Mouse (Mus musculus) heart, embryonic 12.5 days (tissue): Measurements from ENCODE around the gene Ptprk. TPM values are rescaled to one million over a fixed set of nuclear protein-coding genes. Genes with fewer than 3 reads are reported as not detected.
A peak's percentile ranks its signal among the peaks of the same experiment; 100 is the strongest.

ENCODE experiments used
- ATAC-seq: fragments of 200-750 bp; cut with Nextera tagmentation; 2 replicates; pipeline ENCODE4 v1.8.0; 2017; ENCODE audit warnings: moderate TSS enrichment, moderate library complexity; ENCODE audit not compliant: insufficient number of reproducible peaks, low FRiP score
- H3K27ac ChIP-seq: fragments of 300-500 bp; sonication (generic); 2 replicates; pipeline ENCODE4 v1.5.1; 2016; ENCODE audit warnings: mild to moderate bottlenecking, moderate library complexity; ENCODE audit not compliant: poor library complexity, severe bottlenecking
- H3K27me3 ChIP-seq: fragments of 300-500 bp; sonication (generic); replicated peaks from 2 replicates; pipeline ENCODE4 v1.6.1; 2016; ENCODE audit warnings: mild to moderate bottlenecking, moderate library complexity
- H3K36me3 ChIP-seq: fragments of 300-500 bp; sonication (generic); 2 replicates; pipeline ENCODE4 v1.6.1; 2016; ENCODE audit warnings: mild to moderate bottlenecking, moderate library complexity
- H3K4me1 ChIP-seq: fragments of 300-500 bp; sonication (generic); replicated peaks from 2 replicates; pipeline ENCODE4 v1.6.1; 2016; ENCODE audit warnings: mild to moderate bottlenecking
- H3K4me2 ChIP-seq: fragments of 300-500 bp; sonication (generic); 2 replicates; pipeline ENCODE4 v1.6.1; 2016; ENCODE audit warnings: mild to moderate bottlenecking, moderate library complexity
- H3K4me3 ChIP-seq: fragments of 300-500 bp; sonication (generic); 2 replicates; pipeline ENCODE4 v1.5.1; 2016; ENCODE audit warnings: mild to moderate bottlenecking
- H3K9ac ChIP-seq: fragments of 300-500 bp; sonication (generic); 2 replicates; pipeline ENCODE4 v1.6.1; 2016; ENCODE audit warnings: mild to moderate bottlenecking, moderate library complexity
- H3K9me3 ChIP-seq: fragments of 300-500 bp; sonication (generic); replicated peaks from 2 replicates; pipeline ENCODE4 v1.6.1; 2016; ENCODE audit warnings: mild to moderate bottlenecking, moderate library complexity
- WGBS: fragments of 180-500 bp; shearing (Covaris S2); methylation state at CpG from one replicate; pipeline ENCODE4 v1.1.7; 2016; 5-methylcytosine and 5-hydroxymethylcytosine counted together
- polyA plus RNA-seq: library from polyadenylated mRNA; unstranded; fragments of >200 nt; fragmentation: Nextera tagmentation; extraction: Ambion mirVana; gene quantifications from 2 replicates; pipeline ENCODE4 v1.2.1, GENCODE M21; 2016

The Ptprk gene
- polyA plus RNA-seq, 1 experiment from 2014 or later: 43.7 TPM

GRCm38 (mm10) chr10:28155688-28156685 is 81.4 kb downstream of the Ptprk start:
- H3K27ac ChIP-seq: no peak overlapping the region
- no peaks in the 10 kb centered on the region for H3K9me3 ChIP-seq
- H3K27me3 ChIP-seq: no peaks in the 10 kb centered on the region
- H3K9ac ChIP-seq: no peak overlapping the region
- H3K36me3 ChIP-seq: peaks cover 3% of the 10 kb centered on the region; the same call in 1 of the 2 replicates
- ATAC-seq: no peak
- WGBS: 79% methylated on average over 20 of the region's 20 CpGs
- H3K4me2 ChIP-seq: no peak overlapping the region
- H3K4me1 ChIP-seq: 0 out of 2 replicates have a peak, but pooled peaks cover 2% of the 10 kb centered on the region
- no peak overlapping the region for H3K4me3 ChIP-seq

- no peak overlapping the region for H3K27ac ChIP-seq
- no peaks in the 10 kb centered on the region for H3K9me3 ChIP-seq
- no peaks in the 10 kb centered on the region for H3K27me3 ChIP-seq
- peaks cover 13% of the 10 kb centered on the region for H3K4me1 ChIP-seq
- H3K9ac ChIP-seq: no peak overlapping the region
- H3K4me2 ChIP-seq: no peak overlapping the region
- ATAC-seq: no peak
- 78% methylated on average over 4 of the region's 4 CpGs for WGBS
- no peak overlapping the region for H3K4me3 ChIP-seq
- no peaks in the 10 kb centered on the region for H3K36me3 ChIP-seq
Observed at GRCm38 (mm10) chr10:28159716-28160115, 85.1 kb downstream of the Ptprk start.

GRCm38 (mm10) chr10:28161306-28161705 is 86.7 kb downstream of the Ptprk start:
- Histone ChIP-seq H3K27me3 (no peaks in the 10 kb centered on the region), H3K9ac (no peak overlapping the region)
- no peak for ATAC-seq

GRCm38 (mm10) chr10:28164250-28164649 is 89.6 kb downstream of the Ptprk start:
- ATAC-seq: no peak
- no peaks in the 10 kb centered on the region for H3K9me3 ChIP-seq
- H3K4me3 ChIP-seq: no peak overlapping the region
- H3K27me3 ChIP-seq: no peaks in the 10 kb centered on the region
- H3K4me2 ChIP-seq: no peak overlapping the region
- no peak overlapping the region for H3K9ac ChIP-seq
- H3K36me3 ChIP-seq: no peaks in the 10 kb centered on the region
- no peak overlapping the region for H3K27ac ChIP-seq
- H3K4me1 ChIP-seq: peaks cover 27% of the 10 kb centered on the region

More at GRCm38 (mm10) chr10:28161306-28161705, 86.7 kb downstream of the Ptprk start:
- Histone ChIP-seq H3K4me3 (no peak overlapping the region), H3K9me3 (no peaks in the 10 kb centered on the region), H3K27ac (no peak overlapping the region), H3K4me1 (peaks cover 19% of the 10 kb centered on the region), H3K36me3 (no peaks in the 10 kb centered on the region), H3K4me2 (no peak overlapping the region)

GRCm38 (mm10) chr10:28164746-28165145 is 90.1 kb downstream of the Ptprk start:
- Histone ChIP-seq H3K9ac (no peak overlapping the region), H3K4me1 (peaks cover 27% of the 10 kb centered on the region), H3K27me3 (no peaks in the 10 kb centered on the region), H3K27ac (no peak overlapping the region), H3K36me3 (no peaks in the 10 kb centered on the region), H3K4me3 (no peak overlapping the region), H3K9me3 (no peaks in the 10 kb centered on the region), H3K4me2 (no peak overlapping the region)
- no peak for ATAC-seq

GRCm38 (mm10) chr10:28166610-28167009 is 92.0 kb downstream of the Ptprk start:
- 91% methylated on average over 1 of the region's 1 CpGs for WGBS
- ATAC-seq: no peak
- Histone ChIP-seq H3K27ac (no peak overlapping the region), H3K9me3 (no peaks in the 10 kb centered on the region), H3K27me3 (no peaks in the 10 kb centered on the region), H3K36me3 (no peaks in the 10 kb centered on the region), H3K4me3 (no peak overlapping the region), H3K4me1 (peaks cover 24% of the 10 kb centered on the region), H3K4me2 (no peak overlapping the region), H3K9ac (no peak overlapping the region)

- no peak overlapping the region for H3K4me2 ChIP-seq
- ATAC-seq: no peak
- peaks cover 24% of the 10 kb centered on the region for H3K4me1 ChIP-seq
Observed at GRCm38 (mm10) chr10:28167097-28167496, 92.5 kb downstream of the Ptprk start.

GRCm38 (mm10) chr10:28171196-28171595 is 96.6 kb downstream of the Ptprk start:
- ATAC-seq: no peak
- 77% methylated on average over 1 of the region's 1 CpGs for WGBS
- no peak overlapping the region for H3K4me2 ChIP-seq
- H3K27me3 ChIP-seq: no peaks in the 10 kb centered on the region
- H3K9me3 ChIP-seq: no peaks in the 10 kb centered on the region
- no peaks in the 10 kb centered on the region for H3K36me3 ChIP-seq
- no peak overlapping the region for H3K27ac ChIP-seq
- peaks cover 8% of the 10 kb centered on the region; the same call in 1 of the 2 replicates for H3K4me1 ChIP-seq
- H3K9ac ChIP-seq: no peak overlapping the region
- no peak overlapping the region for H3K4me3 ChIP-seq

More at GRCm38 (mm10) chr10:28167097-28167496, 92.5 kb downstream of the Ptprk start:
- H3K4me3 ChIP-seq: no peak overlapping the region
- no peaks in the 10 kb centered on the region for H3K27me3 ChIP-seq
- H3K36me3 ChIP-seq: no peaks in the 10 kb centered on the region
- no peak overlapping the region for H3K27ac ChIP-seq
- H3K9me3 ChIP-seq: no peaks in the 10 kb centered on the region
- 60% methylated on average over 2 of the region's 2 CpGs for WGBS
- H3K9ac ChIP-seq: no peak overlapping the region

GRCm38 (mm10) chr10:28178876-28179275 is 104.3 kb downstream of the Ptprk start:
- H3K9me3 ChIP-seq: no peaks in the 10 kb centered on the region
- H3K4me3 ChIP-seq: no peak overlapping the region
- no peaks in the 10 kb centered on the region for H3K36me3 ChIP-seq
- no peaks in the 10 kb centered on the region for H3K27me3 ChIP-seq
- peaks cover 5% of the 10 kb centered on the region for H3K4me1 ChIP-seq
- 51% methylated on average over 4 of the region's 4 CpGs for WGBS
- H3K9ac ChIP-seq: no peak overlapping the region
- H3K27ac ChIP-seq: peak overlapping the region; percentile 1; the same call in 1 of the 2 replicates
- no peak for ATAC-seq
- H3K4me2 ChIP-seq: no peak overlapping the region

GRCm38 (mm10) chr10:28182081-28182480 is 107.5 kb downstream of the Ptprk start:
- Histone ChIP-seq H3K4me3 (no peak overlapping the region), H3K9ac (no peak overlapping the region), H3K9me3 (no peaks in the 10 kb centered on the region), H3K4me1 (peaks cover 20% of the 10 kb centered on the region), H3K36me3 (no peaks in the 10 kb centered on the region), H3K27me3 (no peaks in the 10 kb centered on the region), H3K27ac (no peak overlapping the region), H3K4me2 (no peak overlapping the region)
- WGBS: 90% methylated on average over 3 of the region's 3 CpGs
- ATAC-seq: no peak

GRCm38 (mm10) chr10:28184675-28185074 is 110.1 kb downstream of the Ptprk start:
- Histone ChIP-seq H3K27me3 (no peaks in the 10 kb centered on the region), H3K9me3 (no peaks in the 10 kb centered on the region), H3K4me1 (peaks cover 17% of the 10 kb centered on the region), H3K4me3 (no peak overlapping the region), H3K9ac (no peak overlapping the region), H3K4me2 (no peak overlapping the region), H3K27ac (no peak overlapping the region), H3K36me3 (no peaks in the 10 kb centered on the region)
- no peak for ATAC-seq
- 58% methylated on average over 6 of the region's 6 CpGs for WGBS
